Mouse (Mus musculus) stomach, embryonic 15.5 days (tissue): ENCODE data around the gene Mms22l. TPM values are rescaled to one million over a fixed set of nuclear protein-coding genes. Genes with fewer than 3 reads are reported as not detected.
"Not testable (repeated sequence)": the region's sequence is repeated elsewhere in the genome, so short reads cannot be mapped to it uniquely, and the experiment has no call there.

Experiments used
- ATAC-seq: fragments of 200-750 bp; cut with Nextera tagmentation; 2 replicates; pipeline ENCODE4 v1.8.0; 2017; ENCODE audit warnings: low read depth, moderate number of reproducible peaks, moderate TSS enrichment; ENCODE audit not compliant: insufficient read depth, low FRiP score
- H3K27ac ChIP-seq: fragments of 300-500 bp; sonication (generic); 2 replicates; pipeline ENCODE4 v1.5.1; 2015; ENCODE audit warnings: mild to moderate bottlenecking, inconsistent platforms
- H3K27me3 ChIP-seq: fragments of 300-500 bp; sonication (generic); replicated peaks from 2 replicates; pipeline ENCODE4 v1.6.1; 2015; ENCODE audit warnings: inconsistent platforms
- H3K36me3 ChIP-seq: fragments of 300-500 bp; sonication (generic); 2 replicates; pipeline ENCODE4 v1.6.1; 2015; ENCODE audit warnings: inconsistent platforms
- H3K4me1 ChIP-seq: fragments of 300-500 bp; sonication (generic); 2 replicates; pipeline ENCODE4 v1.6.1; 2015; ENCODE audit warnings: inconsistent platforms
- H3K4me2 ChIP-seq: fragments of 300-500 bp; sonication (generic); 2 replicates; pipeline ENCODE4 v1.6.1; 2015; ENCODE audit warnings: mild to moderate bottlenecking, inconsistent platforms
- H3K4me3 ChIP-seq: fragments of 300-500 bp; sonication (generic); replicated peaks from 2 replicates; pipeline ENCODE4 v1.5.1; 2015; ENCODE audit warnings: inconsistent platforms
- H3K9ac ChIP-seq: fragments of 300-500 bp; sonication (generic); 2 replicates; pipeline ENCODE4 v1.6.1; 2015; ENCODE audit warnings: inconsistent platforms
- H3K9me3 ChIP-seq: fragments of 300-500 bp; sonication (generic); 2 replicates; pipeline ENCODE4 v1.6.1; 2016; ENCODE audit warnings: inconsistent platforms
- WGBS: fragments of 180-500 bp; shearing (Covaris S2); methylation state at CpG from one replicate; pipeline ENCODE4 v1.1.7; 2015; 5-methylcytosine and 5-hydroxymethylcytosine counted together
- polyA plus RNA-seq: library from polyadenylated mRNA; unstranded; fragments of >200 nt; fragmentation: Nextera tagmentation; extraction: Ambion mirVana; gene quantifications from 2 replicates; pipeline ENCODE4 v1.2.1, GENCODE M21; 2015

Mms22l gene
- polyA plus RNA-seq, 1 experiment from 2014 or later, result 25.4 TPM

DNA sequence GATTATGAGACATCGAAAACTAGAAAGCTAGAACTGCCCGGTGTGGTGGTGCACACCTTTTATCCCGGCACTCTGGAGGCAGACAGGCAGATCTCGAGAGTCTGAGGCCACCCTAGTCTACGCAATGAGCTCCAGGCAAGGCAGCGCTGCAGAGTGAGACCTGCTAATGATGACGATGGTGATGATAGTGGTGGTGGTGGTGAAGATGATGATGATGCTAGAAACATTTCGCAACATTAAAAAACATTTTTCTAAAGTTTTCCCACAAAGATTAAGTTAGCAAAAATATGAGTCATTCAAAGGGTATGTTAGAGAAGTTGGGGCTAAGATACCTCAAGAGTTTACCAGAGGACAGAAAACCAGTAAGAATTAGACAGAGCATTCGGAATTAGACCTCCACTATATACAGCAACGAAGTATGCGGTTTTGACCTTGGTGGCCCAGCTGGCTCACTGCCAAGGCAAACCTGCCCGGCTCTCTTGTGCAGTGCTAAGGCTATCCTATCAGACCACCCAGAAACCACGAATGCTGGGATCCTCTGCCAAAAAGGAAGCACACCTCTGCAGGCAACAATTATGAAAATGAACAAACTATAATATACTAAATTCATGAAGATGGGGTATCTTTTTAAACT lies 129.8 kb downstream of the Mms22l start:
- H3K9me3 ChIP-seq, result no peaks in the 10 kb centered on the region
- no peaks in the 10 kb centered on the region for H3K27me3 ChIP-seq
- no peak overlapping the region for H3K4me3 ChIP-seq
- H3K27ac ChIP-seq, result no peak overlapping the region
- no peak overlapping the region for H3K9ac ChIP-seq
- H3K4me1 ChIP-seq, result 0 out of 2 replicates have a peak, but pooled peaks cover under 1% of the 10 kb centered on the region
- H3K4me2 ChIP-seq, result no peak overlapping the region
- peak; percentile 73; the same call in 1 of the 2 replicates for ATAC-seq
- no peaks in the 10 kb centered on the region for H3K36me3 ChIP-seq
- WGBS, result 61% methylated on average over 13 of the region's 13 CpGs

- no peak overlapping the region for H3K4me2 ChIP-seq
- WGBS, result 38% methylated on average over 4 of the region's 4 CpGs
- no peak overlapping the region for H3K9ac ChIP-seq
- no peak overlapping the region for H3K4me3 ChIP-seq
- no peaks in the 10 kb centered on the region for H3K36me3 ChIP-seq
- 0 out of 2 replicates have a peak, but pooled peaks cover 3% of the 10 kb centered on the region for H3K4me1 ChIP-seq
- H3K9me3 ChIP-seq, result no peaks in the 10 kb centered on the region
- no peak overlapping the region for H3K27ac ChIP-seq
- no peaks in the 10 kb centered on the region for H3K27me3 ChIP-seq
- ATAC-seq, result no peak
These were observed 130.4 kb downstream of the Mms22l start for GRCm38 (mm10) chr4:24626686-24627085.

DNA sequence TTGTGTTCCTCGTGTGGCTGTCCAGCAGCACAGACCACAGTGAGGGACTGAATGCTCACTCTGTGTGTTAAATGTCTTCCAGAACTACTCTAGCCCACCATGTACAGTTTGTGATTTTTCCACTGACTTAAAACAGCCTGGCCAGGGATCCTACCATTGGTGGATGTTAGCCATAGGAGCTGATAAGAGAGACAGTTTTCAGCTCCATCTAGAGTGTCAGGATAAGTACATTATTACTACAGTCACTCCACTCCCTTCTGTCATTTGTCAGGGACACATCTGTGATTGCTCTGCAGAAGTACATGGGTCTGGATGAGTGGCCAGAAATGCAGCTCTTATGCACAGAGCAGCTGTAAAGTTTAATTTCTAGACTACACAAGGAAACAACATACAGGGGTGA lies 131.6 kb downstream of the Mms22l start:
- Histone ChIP-seq H3K4me3 (no peak overlapping the region), H3K27ac (no peak overlapping the region), H3K9me3 (no peaks in the 10 kb centered on the region), H3K4me1 (0 out of 2 replicates have a peak, but pooled peaks cover 3% of the 10 kb centered on the region), H3K36me3 (no peaks in the 10 kb centered on the region), H3K4me2 (no peak overlapping the region), H3K9ac (no peak overlapping the region), H3K27me3 (no peaks in the 10 kb centered on the region)
- 66% methylated on average over 1 of the region's 1 CpGs for WGBS
- ATAC-seq, result no peak

DNA sequence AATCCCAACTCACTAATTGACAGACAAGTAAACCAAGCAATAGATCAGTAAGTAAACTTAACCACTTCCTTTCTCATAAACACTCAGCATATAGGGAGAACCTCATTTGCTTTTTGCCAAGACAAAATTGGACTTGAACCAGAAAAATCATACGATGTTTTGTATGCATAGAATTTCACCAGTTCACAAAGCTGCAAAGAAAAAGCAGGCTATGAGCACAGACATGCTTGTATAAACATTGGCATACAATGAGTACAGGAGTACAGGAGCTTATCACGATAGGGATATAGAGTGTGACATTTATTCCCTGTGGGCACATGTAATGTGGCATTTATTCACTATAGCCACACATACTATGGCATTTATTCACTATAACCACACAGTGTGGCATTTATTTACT lies 134.2 kb downstream of the Mms22l start:
- ATAC-seq, result no peak
- no peaks in the 10 kb centered on the region for H3K36me3 ChIP-seq
- no peaks in the 10 kb centered on the region for H3K27me3 ChIP-seq
- no peaks in the 10 kb centered on the region for H3K9me3 ChIP-seq
- H3K9ac ChIP-seq, result no peak overlapping the region
- 0 out of 2 replicates have a peak, but pooled peaks cover 3% of the 10 kb centered on the region for H3K4me1 ChIP-seq
- no peak overlapping the region for H3K27ac ChIP-seq
- no peak overlapping the region for H3K4me2 ChIP-seq
- WGBS, result 27% methylated on average over 2 of the region's 2 CpGs
- no peak overlapping the region for H3K4me3 ChIP-seq

GRCm38 (mm10) chr4:24631177-24631911 lies 135.1 kb downstream of the Mms22l start:
- Histone ChIP-seq H3K27me3 (no peaks in the 10 kb centered on the region), H3K4me2 (no peak overlapping the region), H3K9me3 (no peaks in the 10 kb centered on the region), H3K4me1 (0 out of 2 replicates have a peak, but pooled peaks cover 3% of the 10 kb centered on the region), H3K27ac (no peak overlapping the region), H3K9ac (no peak overlapping the region), H3K36me3 (no peaks in the 10 kb centered on the region), H3K4me3 (no peak overlapping the region)
- no peak for ATAC-seq
- WGBS, result 67% methylated on average over 9 of the region's 9 CpGs

- no peaks in the 10 kb centered on the region for H3K4me1 ChIP-seq
- H3K9ac ChIP-seq, result no peak overlapping the region
- H3K27ac ChIP-seq, result no peak overlapping the region
- ATAC-seq, result no peak
- no peak overlapping the region for H3K4me3 ChIP-seq
- H3K27me3 ChIP-seq, result no peaks in the 10 kb centered on the region
- H3K36me3 ChIP-seq, result no peaks in the 10 kb centered on the region
- WGBS, result 67% methylated on average over 2 of the region's 2 CpGs
- no peak overlapping the region for H3K4me2 ChIP-seq
- H3K9me3 ChIP-seq, result no peaks in the 10 kb centered on the region
These were observed 146.1 kb downstream of the Mms22l start for GRCm38 (mm10) chr4:24642306-24642705.

GRCm38 (mm10) chr4:24644735-24645134 lies 148.5 kb downstream of the Mms22l start:
- H3K27ac ChIP-seq, H3K27me3 ChIP-seq, H3K36me3 ChIP-seq, H3K4me1 ChIP-seq, H3K4me3 ChIP-seq, H3K9me3 ChIP-seq, H3K4me2 ChIP-seq, H3K9ac ChIP-seq: not testable (repeated sequence)
- WGBS, result 82% methylated on average over 6 of the region's 8 CpGs
- peak; percentile 88; the same call in 1 of the 2 replicates for ATAC-seq
